Mouse (Mus musculus): ENCODE measurements at regions not wholly inside any gene's neighbourhood (a gene's known extent, or its start where the extent isn't known, plus 50 kb on each side); places are given as distances from the start of the nearest gene placed in this dataset.

DNA sequence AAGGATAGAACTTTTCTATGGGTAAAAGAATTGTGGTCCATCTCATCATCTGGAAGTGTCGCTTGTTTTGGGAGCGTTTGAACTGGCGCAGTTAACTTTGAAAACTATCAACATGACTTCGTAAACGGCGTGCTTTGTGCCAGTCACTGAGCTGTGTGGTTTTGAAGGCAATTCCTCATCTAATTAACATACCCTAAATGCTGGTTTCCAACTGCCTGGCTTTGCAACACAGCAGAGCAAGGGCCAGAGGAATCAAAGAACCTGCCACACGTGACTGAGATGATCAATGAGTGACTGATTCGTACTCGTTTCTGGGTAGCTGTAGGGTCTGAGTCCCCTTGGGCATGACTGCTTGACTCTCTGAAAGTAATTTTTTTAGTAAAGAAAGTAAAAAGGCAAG is 129.2 kb upstream of the Krr1 start:
- Histone ChIP-seq H3K27ac (replicated peaks) (no peak overlapping the region), H3K9ac (replicated peaks) (no peak overlapping the region), H3K27me3 (replicated peaks) (no peaks in the 10 kb centered on the region), H3K4me3 (replicated peaks) (no peak overlapping the region), H3K4me2 (no peak overlapping the region), H3K4me1 (peaks cover 7% of the 10 kb centered on the region; the same call in 1 of the 2 replicates), H3K9me3 (replicated peaks) (no peaks in the 10 kb centered on the region), H3K36me3 (no peaks in the 10 kb centered on the region)
- 38% methylated on average over 9 of the region's 9 CpGs for WGBS
- ATAC-seq (ENCODE audit: low FRiP score) = no peak

- no peak overlapping the region for H3K4me3 ChIP-seq (replicated peaks)
- H3K4me2 ChIP-seq = no peak overlapping the region
- no peak for ATAC-seq (ENCODE audit: low FRiP score)
- H3K4me1 ChIP-seq = peaks cover 7% of the 10 kb centered on the region; the same call in 1 of the 2 replicates
- no peak overlapping the region for H3K27ac ChIP-seq (replicated peaks)
- H3K9me3 ChIP-seq (replicated peaks) = no peaks in the 10 kb centered on the region
- no peaks in the 10 kb centered on the region for H3K27me3 ChIP-seq (replicated peaks)
- no peak overlapping the region for H3K9ac ChIP-seq (replicated peaks)
- no peaks in the 10 kb centered on the region for H3K36me3 ChIP-seq
- 87% methylated on average over 10 of the region's 10 CpGs for WGBS
These were observed 128.3 kb upstream of the Krr1 start for GRCm38 (mm10) chr10:111844144-111844543.

DNA sequence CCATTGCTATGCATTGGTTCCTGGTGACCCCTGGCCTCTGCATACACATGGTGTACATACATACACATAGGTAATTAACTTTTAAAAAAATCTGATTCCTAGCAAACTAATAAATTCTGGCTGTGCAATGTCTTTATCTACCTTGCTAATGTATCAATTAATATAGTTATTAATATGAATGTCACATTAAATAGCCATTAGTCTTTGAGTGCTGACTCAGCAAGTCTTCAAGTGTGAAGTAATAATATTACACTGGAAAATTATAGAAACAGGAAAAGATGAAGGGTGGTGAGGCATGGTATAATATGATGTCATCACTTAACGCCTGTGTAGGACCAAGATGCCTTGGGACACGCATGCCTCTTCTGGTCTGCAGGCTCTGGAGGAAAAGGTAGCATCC is 126.5 kb upstream of the Krr1 start:
- Histone ChIP-seq H3K4me3 (replicated peaks) (no peak overlapping the region), H3K27ac (replicated peaks) (no peak overlapping the region), H3K9me3 (replicated peaks) (no peaks in the 10 kb centered on the region), H3K36me3 (no peaks in the 10 kb centered on the region), H3K4me2 (no peak overlapping the region), H3K9ac (replicated peaks) (no peak overlapping the region), H3K27me3 (replicated peaks) (no peaks in the 10 kb centered on the region), H3K4me1 (peaks cover 7% of the 10 kb centered on the region; the same call in 1 of the 2 replicates)
- ATAC-seq (ENCODE audit: low FRiP score) = no peak
- WGBS = 92% methylated on average over 2 of the region's 2 CpGs

GRCm38 (mm10) chr10:111854254-111854653 is 118.2 kb upstream of the Krr1 start:
- 77% methylated on average over 5 of the region's 5 CpGs for WGBS
- ATAC-seq (ENCODE audit: low FRiP score) = no peak
- no peak overlapping the region for H3K9ac ChIP-seq (replicated peaks)
- no peaks in the 10 kb centered on the region for H3K4me1 ChIP-seq
- no peaks in the 10 kb centered on the region for H3K9me3 ChIP-seq (replicated peaks)
- H3K4me3 ChIP-seq (replicated peaks) = no peak overlapping the region
- no peaks in the 10 kb centered on the region for H3K36me3 ChIP-seq
- no peak overlapping the region for H3K4me2 ChIP-seq
- H3K27ac ChIP-seq (replicated peaks) = no peak overlapping the region
- no peaks in the 10 kb centered on the region for H3K27me3 ChIP-seq (replicated peaks)

- H3K4me1 ChIP-seq = no peaks in the 10 kb centered on the region
- no peak overlapping the region for H3K4me3 ChIP-seq (replicated peaks)
- H3K27ac ChIP-seq (replicated peaks) = no peak overlapping the region
- H3K9ac ChIP-seq (replicated peaks) = no peak overlapping the region
- H3K27me3 ChIP-seq (replicated peaks) = no peaks in the 10 kb centered on the region
- H3K36me3 ChIP-seq = no peaks in the 10 kb centered on the region
- no peaks in the 10 kb centered on the region for H3K9me3 ChIP-seq (replicated peaks)
- H3K4me2 ChIP-seq = no peak overlapping the region
- no peak for ATAC-seq (ENCODE audit: low FRiP score)
- 96% methylated on average over 18 of the region's 18 CpGs for WGBS
These were observed 117.0 kb upstream of the Krr1 start for GRCm38 (mm10) chr10:111855496-111855895.

DNA sequence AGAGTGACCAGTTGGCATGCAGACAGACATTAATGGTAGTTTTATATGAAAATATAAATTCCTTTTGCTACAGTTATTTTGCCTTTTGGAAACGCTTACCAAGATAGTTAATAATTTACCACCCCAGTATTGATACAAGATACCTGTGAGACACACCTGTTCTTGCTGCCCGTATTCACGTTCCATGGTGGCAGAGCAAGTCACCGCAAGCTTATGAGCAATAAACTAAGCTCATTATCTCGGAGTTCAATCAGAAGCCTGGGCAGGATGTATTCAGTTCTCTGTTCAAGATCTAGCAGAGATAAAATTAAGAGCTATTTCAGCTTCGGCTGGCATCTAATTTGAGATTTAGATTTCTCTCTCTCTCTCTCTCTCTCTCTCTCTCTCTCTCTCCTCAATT is 114.1 kb upstream of the Krr1 start:
- ATAC-seq (ENCODE audit: low FRiP score) = no peak
- 78% methylated on average over 6 of the region's 6 CpGs for WGBS

GRCm38 (mm10) chr10:111865286-111865830 is 107.1 kb upstream of the Krr1 start:
- ATAC-seq (ENCODE audit: low FRiP score) = no peak
- Histone ChIP-seq H3K9me3 (replicated peaks) (no peaks in the 10 kb centered on the region), H3K9ac (replicated peaks) (no peak overlapping the region), H3K4me3 (replicated peaks) (no peak overlapping the region), H3K27ac (replicated peaks) (no peak overlapping the region), H3K36me3 (no peaks in the 10 kb centered on the region), H3K27me3 (replicated peaks) (no peaks in the 10 kb centered on the region), H3K4me1 (peaks cover 5% of the 10 kb centered on the region), H3K4me2 (no peak overlapping the region)
- 85% methylated on average over 8 of the region's 8 CpGs for WGBS

More for the DNA sequence above, 114.1 kb upstream of the Krr1 start:
- Histone ChIP-seq H3K9me3 (replicated peaks) (no peaks in the 10 kb centered on the region), H3K4me2 (no peak overlapping the region), H3K9ac (replicated peaks) (no peak overlapping the region), H3K36me3 (no peaks in the 10 kb centered on the region), H3K4me3 (replicated peaks) (no peak overlapping the region), H3K27ac (replicated peaks) (no peak overlapping the region), H3K27me3 (replicated peaks) (no peaks in the 10 kb centered on the region), H3K4me1 (no peaks in the 10 kb centered on the region)

GRCm38 (mm10) chr10:111867102-111867501 is 105.4 kb upstream of the Krr1 start:
- Histone ChIP-seq H3K9me3 (replicated peaks) (no peaks in the 10 kb centered on the region), H3K36me3 (no peaks in the 10 kb centered on the region), H3K27me3 (replicated peaks) (no peaks in the 10 kb centered on the region), H3K27ac (replicated peaks) (no peak overlapping the region), H3K4me2 (0 out of 2 replicates have a peak overlapping the region, but pooled peaks have one; percentile 5), H3K9ac (replicated peaks) (no peak overlapping the region), H3K4me3 (replicated peaks) (no peak overlapping the region), H3K4me1 (peaks cover 5% of the 10 kb centered on the region)
- 24% methylated on average over 6 of the region's 6 CpGs for WGBS
- ATAC-seq (ENCODE audit: low FRiP score) = no peak

- Histone ChIP-seq H3K27ac (replicated peaks) (0 out of 2 replicates have a peak overlapping the region, but pooled peaks have one; percentile 28), H3K4me2 (0 out of 2 replicates have a peak overlapping the region, but pooled peaks have one; percentile 5), H3K27me3 (replicated peaks) (no peaks in the 10 kb centered on the region), H3K9me3 (replicated peaks) (no peaks in the 10 kb centered on the region), H3K36me3 (no peaks in the 10 kb centered on the region), H3K9ac (replicated peaks) (no peak overlapping the region), H3K4me1 (peaks cover 5% of the 10 kb centered on the region), H3K4me3 (replicated peaks) (no peak overlapping the region)
- no peak for ATAC-seq (ENCODE audit: low FRiP score)
- 6% methylated on average over 6 of the region's 6 CpGs for WGBS
These were observed 104.9 kb upstream of the Krr1 start for GRCm38 (mm10) chr10:111867538-111867937.

DNA sequence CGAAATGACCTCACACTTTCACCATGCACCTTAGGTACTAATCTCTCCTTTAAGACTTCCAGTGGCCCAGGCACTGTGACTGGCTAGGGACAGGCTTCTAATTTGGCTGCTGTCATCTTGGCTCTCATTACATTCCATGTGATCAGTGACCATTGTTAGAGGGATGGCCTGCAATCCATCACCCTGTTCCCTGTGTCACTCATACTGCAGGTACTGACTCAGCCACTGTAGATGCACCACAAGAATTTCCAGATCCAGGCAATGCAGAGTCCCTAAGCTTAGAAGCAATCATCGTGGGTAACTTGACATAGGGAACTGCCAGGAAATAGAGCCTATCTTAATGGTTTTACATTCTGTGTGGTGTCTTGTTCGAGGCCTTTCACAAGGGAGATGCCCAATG is 92.1 kb upstream of the Krr1 start:
- no peak for ATAC-seq (ENCODE audit: low FRiP score)
- Histone ChIP-seq H3K36me3 (no peaks in the 10 kb centered on the region), H3K4me1 (peaks cover 17% of the 10 kb centered on the region), H3K9ac (replicated peaks) (no peak overlapping the region), H3K9me3 (replicated peaks) (no peaks in the 10 kb centered on the region), H3K27me3 (replicated peaks) (no peaks in the 10 kb centered on the region), H3K27ac (replicated peaks) (no peak overlapping the region), H3K4me3 (replicated peaks) (no peak overlapping the region), H3K4me2 (no peak overlapping the region)
- 50% methylated on average over 3 of the region's 3 CpGs for WGBS

- H3K9ac ChIP-seq (replicated peaks) = no peak overlapping the region
- H3K4me3 ChIP-seq (replicated peaks) = no peak overlapping the region
- H3K9me3 ChIP-seq (replicated peaks) = no peaks in the 10 kb centered on the region
- H3K36me3 ChIP-seq = no peaks in the 10 kb centered on the region
- peak; percentile 48; the same call in 1 of the 2 replicates for ATAC-seq (ENCODE audit: low FRiP score)
- H3K27me3 ChIP-seq (replicated peaks) = no peaks in the 10 kb centered on the region
- H3K27ac ChIP-seq (replicated peaks) = no peak overlapping the region
- WGBS = 40% methylated on average over 24 of the region's 24 CpGs
- H3K4me2 ChIP-seq = peak overlapping the region; percentile 41
- peaks cover 17% of the 10 kb centered on the region for H3K4me1 ChIP-seq
These were observed 90.9 kb upstream of the Krr1 start for GRCm38 (mm10) chr10:111881339-111882211.

DNA sequence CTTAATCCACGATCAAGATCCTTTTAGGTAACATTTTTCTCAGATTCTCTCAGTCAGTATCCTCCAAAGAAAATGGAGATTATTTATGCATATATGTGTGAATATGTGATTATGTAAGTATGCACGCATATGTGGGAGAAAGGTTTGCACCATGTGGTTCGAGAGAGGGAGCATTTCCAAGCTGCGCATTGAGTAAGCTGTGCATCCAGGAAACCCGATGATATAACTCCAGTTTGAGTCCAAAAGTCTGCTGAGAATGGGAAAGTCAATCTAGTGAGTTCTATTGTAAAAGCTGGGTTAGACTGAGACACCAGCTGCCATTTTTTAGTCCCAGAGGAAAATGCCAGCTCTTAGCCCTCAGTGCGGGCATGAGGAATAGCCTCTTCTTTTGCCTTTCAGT is 89.9 kb upstream of the Krr1 start:
- Histone ChIP-seq H3K9me3 (replicated peaks) (no peaks in the 10 kb centered on the region), H3K27me3 (replicated peaks) (no peaks in the 10 kb centered on the region), H3K36me3 (no peaks in the 10 kb centered on the region), H3K9ac (replicated peaks) (no peak overlapping the region), H3K4me3 (replicated peaks) (no peak overlapping the region), H3K4me1 (peaks cover 17% of the 10 kb centered on the region), H3K27ac (replicated peaks) (no peak overlapping the region), H3K4me2 (no peak overlapping the region)
- WGBS = 87% methylated on average over 6 of the region's 6 CpGs
- no peak for ATAC-seq (ENCODE audit: low FRiP score)

All from neural tube, embryonic 15.5 days (tissue).